Mouse (Mus musculus) kidney, postnatal 36 days (tissue): ENCODE results near the gene Rps6ka2.
"Not testable (repeated sequence)": the region's sequence is repeated elsewhere in the genome, so short reads cannot be mapped to it uniquely, and the experiment has no call there.

Experiments used
- DNase-seq, 2 experiments: peaks; one replicate each; pipeline ENCODE4 v3.0.0; 2021 to 2022; ENCODE audit warnings: mixed read lengths in 2 of 2

Gene Rps6ka2

DNA sequence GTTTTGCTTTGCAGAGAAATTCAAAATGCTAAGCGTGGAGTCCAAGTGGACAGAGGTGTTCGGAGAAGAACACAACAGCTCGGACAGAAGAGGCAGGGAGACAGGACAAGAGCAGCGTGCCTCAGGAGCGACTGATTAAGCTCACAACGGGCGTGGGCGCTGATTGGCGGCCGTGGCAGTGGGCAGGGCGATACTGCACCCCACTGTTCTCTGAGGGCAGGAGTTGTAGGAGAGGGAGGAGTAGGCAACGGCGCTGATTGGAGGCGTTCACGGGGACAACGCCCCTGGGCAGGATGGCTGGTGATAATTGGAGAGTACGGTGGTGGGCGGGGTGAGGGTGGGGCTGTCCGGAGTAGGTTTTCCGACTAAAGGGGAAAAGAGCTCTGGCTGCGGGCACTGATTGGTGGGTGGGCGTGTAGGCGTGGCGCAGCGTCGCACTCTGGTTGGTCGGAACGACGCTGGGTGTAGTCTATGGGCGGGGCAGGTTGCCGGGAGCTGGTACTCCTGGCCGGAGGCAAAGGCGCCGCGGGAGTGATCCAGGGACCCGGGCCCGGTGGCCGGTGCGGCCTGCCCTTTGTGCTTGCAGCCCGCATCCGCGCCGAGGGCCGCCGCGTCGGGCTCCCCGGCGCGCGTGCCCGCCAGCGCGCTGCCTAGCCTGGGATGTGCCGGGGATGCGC lies at the start of gene Rps6ka2:
Gene Rps6ka2 (plus strand): TSS at position 489 of the 677 bp plus-strand sequence.
- DNase-seq = peak; percentile 97 to 98

DNA sequence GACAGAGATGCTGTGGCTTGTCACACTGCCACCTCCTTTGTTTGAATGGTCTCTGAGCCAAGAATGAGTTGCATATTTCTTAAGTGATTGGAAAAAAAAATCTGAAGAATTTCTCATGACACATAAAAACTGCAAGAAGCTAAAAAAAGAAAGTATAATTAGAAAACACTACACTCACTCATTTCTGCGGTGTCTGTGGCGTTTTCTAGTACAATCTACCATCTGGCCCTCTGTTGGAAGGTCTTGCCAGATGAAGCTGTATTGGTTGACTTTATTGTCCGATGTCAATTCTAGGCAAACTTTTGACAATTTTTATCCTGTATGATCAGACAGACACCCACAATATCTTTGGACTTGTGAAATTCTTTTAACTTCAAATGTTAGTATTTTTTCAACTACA lies 49.1 kb upstream of the Rps6ka2 start:
- not testable (repeated sequence) for DNase-seq

DNA sequence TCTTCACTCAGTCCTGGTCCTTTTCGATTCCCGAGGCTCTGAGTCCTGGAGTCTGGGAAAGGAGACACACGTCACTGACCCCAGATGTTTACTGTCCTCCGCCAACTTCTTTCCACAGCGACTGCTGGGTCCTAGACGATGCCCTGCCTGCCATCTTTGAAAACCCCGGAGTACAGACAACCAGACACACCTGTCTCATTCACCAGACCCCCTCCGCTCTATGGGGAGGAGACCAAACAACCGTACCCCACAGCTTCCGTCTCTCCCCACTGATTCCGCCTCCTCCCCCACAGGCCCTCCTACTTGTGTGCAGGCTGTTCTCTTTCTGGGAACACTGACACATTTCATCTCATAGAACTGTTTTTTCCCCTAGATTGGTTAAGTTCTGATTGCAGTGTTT lies 47.4 kb upstream of the Rps6ka2 start:
- DNase-seq = not testable (repeated sequence)

DNA sequence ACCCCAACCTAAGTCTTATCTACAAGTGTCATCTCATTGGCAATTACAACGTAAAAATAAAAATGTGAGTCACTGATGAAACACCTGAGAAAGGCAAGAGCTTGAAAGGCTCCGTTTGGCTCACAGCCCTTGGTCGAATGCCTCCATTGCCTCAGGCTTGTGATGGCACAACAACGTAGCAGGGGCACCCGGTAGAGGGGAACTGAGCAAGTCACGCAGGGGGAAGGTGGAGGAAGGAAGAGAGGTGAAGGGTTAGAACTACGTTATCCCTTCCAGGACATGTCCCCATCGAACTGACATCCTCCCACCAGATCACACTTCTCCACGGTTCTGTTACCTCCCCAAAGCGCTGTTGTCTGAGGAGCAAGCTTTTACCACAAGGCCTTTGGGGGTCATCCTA lies 43.4 kb upstream of the Rps6ka2 start:
- DNase-seq = not testable (repeated sequence)

DNA sequence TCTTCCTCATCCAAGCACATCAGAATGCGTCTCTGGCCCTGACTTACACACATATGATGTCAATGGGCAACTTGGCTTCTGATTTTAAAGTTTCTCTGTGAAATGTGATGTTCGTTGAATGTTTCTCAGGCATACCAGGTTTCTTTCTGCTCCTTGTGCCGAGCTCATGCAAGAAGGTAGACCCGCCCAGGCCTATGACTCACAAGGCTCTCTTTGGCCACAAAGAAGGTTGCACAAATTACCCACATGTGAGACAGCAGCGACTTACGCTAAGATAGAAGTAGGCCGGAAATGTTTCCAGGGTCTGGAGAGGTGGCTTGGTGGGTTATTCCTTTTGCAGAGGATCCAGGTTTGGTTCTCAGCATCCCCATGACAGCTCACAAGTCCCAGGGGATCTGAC lies 35.9 kb upstream of the Rps6ka2 start:
- DNase-seq = not testable (repeated sequence)

DNA sequence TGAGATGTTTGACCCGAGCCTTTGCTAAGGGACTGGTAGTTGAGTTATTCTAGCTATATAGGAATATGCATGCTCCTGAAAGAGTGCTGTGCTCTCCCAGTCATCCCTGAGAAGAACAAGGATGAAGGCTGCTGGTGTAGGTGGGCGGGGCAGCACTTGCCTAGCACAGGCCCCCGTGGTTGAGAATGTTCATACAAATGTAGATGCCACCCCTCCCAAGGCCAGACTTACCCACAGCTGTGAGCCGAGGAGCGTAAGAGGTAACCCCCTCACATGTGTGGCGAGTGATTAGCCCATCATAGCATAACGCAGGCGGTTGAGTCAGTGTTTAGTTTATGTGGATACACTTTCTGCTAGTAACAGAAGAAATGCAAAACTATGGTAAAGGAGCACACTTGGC lies 34.6 kb upstream of the Rps6ka2 start:
- not testable (repeated sequence) for DNase-seq

DNA sequence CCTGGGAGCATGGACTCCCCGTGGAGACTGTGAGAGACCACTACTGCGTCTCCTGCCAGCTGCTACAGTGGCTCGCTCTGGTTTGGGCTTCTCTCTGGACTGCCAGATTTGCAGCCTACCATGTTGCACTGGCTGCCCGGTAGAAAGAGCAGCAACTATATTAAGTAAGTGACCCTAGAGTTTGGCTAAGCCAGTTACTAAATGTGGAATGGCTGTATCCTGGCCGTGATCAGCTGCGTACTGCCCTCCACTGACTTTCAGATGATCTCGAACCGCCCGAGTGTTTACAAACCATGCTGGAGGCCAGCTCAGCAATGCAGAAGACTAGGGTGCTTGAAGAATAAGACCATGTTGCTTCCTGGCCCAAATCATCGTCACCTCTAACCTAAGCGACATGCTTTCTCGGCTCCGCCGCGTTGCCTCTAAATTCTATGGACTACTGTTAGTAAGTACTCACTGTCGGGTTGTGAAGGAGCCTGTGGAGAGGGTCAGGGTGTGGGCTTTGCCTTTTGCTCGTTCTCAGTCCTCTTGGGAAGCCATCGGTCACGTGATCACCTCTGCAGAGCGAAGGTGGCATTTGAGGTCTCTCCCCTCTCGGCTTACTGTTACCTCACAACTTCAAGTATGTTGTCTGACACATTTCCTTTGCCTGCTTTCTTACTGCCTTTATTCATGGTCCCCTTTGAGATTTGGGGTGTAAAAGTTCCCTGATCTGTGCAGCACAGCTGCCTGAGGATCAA lies 31.6 kb upstream of the Rps6ka2 start:
- DNase-seq = no peak

DNA sequence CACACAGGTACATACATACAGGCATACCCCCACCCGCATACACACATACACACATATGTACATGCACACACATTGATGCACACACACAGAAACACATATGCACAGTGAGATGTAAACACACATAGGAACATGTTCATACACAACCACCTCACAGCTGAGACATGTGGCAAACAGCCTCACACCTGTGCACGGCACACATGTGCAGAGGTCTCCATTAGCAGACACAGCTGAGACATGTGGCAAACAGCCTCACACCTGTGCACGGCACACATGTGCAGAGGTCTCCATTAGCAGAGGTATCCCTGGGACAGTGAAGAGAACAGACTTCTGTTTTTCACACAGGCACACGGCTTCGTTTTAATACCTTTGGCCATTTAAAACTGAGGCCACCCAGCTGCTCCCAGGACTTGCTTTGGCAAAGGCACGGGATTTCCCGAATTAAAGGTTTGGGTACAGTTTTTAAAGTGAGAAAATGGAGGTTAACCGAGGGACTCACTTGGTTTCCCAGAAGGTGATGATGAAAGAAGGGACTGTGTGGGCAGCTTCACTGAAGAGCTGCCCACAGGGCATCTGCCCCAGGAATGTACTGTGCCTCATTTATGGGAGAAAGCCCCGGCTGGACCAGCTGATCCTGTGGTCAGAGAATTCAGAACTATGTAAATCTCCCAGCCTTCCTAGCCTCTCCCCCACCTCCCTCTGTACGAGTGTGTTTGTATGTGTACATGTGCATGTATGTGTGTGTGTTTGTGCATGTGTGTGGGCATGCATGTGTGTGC lies 29.3 kb upstream of the Rps6ka2 start:
- no peak for DNase-seq

DNA sequence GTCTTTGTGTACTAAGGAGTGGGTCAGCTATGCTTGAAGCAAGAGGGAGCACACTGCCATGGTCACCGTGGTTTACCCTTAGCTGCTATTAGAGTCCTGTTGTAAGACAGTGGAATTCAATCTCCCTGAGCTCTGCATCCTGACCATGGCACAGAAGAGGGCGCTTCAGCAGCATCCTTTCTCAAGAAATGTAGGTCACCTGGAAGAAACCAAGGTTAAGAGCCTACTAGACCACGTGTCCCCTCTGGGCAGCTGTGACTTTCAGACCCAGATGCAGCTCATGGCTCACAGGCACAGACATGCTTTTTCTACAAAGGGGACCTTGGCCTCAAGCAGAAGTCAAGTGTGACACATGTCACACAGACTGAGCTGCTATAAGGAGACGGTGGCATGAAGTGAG lies 27.5 kb upstream of the Rps6ka2 start:
- peak in 1 of 2 experiments; percentile 38 for DNase-seq

DNA sequence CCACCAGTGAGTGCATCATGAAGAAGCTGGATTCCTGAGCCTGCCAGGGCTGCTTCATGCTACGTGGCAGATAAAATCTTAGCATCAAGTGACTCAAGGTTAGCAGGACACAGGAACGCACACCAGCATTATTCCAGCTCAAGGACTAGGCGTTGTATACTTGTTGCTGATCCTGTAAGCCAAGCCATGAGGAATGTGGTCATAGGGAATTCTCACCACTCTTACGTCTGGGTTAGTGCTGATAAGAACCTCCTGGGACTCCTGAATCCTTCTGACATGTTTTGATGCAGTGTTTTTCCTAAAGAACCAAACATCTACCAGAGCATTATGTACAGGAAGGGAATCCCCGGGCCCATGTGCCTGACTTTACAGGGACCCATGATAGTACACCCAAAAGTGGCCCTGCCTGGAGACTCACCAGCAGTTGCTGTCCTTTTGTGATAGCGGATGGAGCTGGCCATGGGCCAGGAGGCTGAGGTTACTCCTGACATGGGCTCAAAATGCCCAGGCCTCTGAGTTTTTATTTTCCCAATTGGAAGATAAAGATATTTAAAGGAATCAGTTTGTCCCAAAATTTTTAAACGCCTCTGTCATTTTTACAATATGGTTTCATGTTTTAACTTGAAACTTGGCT lies 25.9 kb upstream of the Rps6ka2 start:
- peak in 1 of 2 experiments; percentile 20 for DNase-seq

DNA sequence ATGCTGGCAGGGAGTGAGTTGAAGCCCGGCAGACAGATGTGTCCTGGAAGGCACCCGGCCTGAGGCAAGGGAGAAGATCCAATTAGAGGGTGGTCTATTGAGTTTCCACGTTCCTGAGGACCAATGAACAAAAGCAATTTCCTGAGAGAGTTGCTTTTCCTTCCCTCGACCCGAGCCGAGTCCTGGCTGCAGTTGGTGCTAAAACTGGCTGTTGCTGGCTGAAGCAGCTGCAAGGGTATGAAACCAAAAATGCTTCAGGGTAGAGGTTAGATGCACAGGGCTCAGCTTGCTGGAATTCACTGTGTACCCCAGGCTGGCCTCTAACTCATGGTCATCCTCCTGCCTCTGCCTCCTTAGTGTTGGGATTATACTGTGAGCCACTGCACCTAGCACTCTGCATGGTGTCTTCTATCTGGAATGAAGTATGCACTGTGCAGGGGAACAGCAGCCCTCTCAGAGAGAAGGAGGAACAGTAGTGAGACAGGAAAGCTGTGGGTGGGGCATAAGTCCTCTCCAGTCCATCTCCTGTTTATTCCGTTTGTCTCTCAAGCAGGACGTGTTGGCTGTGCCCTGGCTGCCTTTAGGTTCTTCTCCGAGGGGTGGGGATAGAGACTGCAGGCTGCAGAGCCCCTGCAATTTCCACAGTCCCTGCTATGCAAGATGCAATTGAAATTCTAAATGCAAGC lies 24.4 kb upstream of the Rps6ka2 start:
- no peak for DNase-seq

DNA sequence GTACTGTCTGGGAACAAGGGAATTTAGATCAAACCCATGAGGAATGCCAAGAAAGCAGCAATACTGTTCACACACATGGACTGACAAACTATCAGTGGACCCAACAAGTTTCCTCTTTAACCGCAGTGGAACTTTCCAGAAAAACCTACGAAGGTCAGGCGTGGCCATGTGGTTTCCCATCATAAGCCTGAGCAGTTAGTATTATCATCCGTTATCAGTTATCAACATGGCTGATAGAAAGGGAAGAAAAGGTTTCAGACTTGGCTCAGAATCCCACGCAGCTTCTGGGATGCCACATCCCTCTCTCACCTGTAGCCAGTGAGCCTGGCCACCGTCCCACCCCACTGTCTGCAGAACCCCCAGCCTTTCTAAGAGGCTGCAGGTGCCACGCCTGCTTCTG lies 23.4 kb upstream of the Rps6ka2 start:
- DNase-seq = no peak

DNA sequence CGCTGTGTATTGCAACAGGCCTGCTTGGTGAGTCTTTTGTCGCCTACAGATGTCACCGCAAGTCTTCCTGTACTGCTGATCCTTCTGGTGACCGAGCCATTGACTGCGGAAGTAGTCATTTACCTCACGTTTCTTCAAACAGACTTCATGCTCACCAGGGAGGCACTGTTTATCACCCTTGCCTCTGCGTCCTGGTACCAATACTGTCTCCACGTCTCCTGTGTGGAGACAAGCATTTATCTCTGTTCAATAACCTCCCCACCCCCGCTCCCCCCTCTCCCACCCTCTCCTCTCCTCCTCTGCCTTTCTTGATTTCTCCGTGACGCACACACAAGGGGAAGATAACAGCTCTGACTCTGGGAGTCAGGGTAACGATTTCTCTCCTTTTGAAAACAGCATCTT lies 22.0 kb upstream of the Rps6ka2 start:
- no peak for DNase-seq

DNA sequence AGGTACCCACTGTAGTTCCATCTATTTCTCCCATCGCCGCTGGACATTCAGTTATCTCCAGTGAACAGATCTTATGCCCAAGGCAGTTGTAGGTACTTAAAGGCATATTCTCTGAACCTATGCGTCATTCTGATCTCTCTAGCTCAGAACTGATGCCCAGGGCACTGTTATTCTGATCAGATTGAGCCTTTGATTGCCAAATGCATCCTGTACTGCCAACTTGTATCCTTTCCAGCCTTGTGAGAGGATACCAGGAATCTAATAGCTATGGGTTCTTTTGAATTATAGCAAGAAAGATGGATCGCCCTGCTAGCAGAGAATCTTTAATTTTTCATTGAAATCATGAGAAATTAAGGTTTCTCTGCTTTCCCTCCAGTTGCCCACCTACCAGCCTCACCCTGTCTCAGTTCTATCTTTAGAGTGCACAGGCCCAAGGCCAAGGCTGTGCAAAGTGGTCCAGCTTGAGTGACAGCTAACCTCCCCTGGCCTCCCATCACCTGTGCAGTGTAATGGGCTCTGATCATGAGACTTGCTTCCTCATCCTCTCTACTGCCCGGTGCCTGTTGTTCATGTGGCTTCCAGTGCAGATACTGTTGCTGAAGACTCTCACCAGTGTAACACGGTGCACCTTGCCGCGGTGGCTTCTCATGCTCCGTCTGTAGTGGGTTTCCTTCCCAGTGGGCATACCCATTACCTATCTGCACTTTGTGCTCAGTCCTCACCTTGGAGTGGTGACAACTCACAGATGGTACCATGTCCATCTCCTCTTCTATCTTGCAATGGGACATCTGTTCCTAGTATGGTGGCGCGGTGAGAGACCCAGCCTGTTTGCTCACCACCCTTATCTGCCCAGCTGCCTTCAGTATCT lies 20.4 kb upstream of the Rps6ka2 start:
- no peak for DNase-seq

DNA sequence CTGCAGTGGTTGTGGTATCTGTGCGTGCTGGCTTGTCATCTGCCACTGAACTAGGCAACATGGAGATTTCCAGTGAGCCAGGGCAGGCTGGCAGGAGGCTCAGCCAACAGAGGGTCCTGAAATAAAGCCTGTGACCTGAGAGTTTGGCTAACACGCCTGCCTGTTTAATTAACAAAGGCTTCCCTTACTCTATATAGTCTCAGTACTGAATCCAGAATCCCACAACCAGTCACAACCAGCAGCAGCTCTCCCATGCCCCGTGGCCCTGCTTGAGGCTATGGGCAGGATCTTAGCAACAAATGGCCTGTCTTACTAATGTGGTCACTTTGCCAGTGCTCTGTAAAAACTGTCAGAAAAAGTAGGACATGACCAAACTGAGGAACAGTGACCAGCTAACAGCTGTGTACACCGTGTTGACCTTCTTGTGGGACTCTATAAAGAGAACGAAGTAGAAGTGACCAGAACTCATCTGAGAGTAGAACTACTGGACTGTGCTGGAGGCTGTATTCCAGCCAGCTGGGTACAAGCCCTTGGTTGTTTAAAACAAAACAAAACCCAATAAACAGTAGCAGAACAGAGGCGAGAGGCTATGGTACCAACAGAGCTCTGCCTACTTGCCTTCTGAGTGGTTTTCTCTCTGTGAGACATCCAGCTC lies 18.3 kb upstream of the Rps6ka2 start:
- no peak for DNase-seq

DNA sequence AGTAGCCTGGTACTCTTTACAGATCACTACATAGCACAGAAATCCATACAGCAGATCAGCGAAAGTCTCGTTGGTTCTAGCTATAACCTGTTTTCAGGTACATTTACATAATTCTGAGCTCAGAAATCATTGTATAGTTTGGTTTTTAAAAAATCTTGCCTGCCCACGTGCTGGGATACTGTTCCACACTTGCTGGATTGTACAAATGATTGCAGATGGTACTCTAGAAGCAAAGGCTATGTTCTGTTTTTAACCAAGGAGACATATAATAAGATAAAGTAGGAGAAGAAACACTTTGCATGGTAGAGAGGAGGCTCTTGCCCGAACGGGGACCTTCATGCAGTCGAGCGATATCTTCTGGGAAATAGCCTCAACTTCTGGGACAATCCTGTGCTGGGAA lies 17.3 kb upstream of the Rps6ka2 start:
- no peak for DNase-seq

DNA sequence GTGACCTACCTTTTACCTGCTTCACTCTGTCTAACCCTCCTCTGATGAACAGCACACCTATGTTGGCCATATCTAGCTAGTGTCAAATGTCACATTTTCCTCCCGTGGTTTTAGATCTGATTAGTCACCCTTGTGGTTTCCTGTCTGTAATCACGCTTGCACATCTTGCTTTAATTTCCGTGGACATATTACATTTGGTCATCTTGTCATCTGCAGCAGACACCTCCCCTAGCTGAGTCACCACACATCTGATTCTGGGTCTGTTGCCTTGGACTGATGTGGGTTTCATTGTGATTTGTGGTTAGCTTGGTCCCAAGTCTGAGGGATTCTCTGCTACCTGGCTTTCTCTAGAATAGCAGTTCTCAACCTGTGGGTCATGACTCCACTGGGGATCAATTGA lies 6.0 kb upstream of the Rps6ka2 start:
- DNase-seq = no peak

DNA sequence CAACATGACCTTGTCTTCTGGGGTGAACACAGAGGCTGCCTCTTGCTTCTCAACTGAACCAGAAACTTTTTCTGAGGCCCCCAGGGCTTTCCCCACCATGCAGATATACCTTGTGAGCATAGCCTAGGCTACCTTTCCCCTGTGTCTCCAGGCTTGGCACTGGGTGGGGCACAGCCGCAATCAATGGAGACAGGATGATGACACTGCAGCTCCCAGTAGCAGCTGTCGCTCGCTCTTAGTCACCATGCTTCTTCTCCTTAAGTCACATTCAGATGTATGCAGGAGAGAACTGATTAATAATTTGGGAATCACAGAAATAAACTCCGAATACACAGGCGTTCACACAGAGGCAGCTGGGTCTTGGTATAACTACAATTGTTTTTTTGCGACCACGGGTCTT lies 4.4 kb upstream of the Rps6ka2 start:
- DNase-seq = no peak

DNA sequence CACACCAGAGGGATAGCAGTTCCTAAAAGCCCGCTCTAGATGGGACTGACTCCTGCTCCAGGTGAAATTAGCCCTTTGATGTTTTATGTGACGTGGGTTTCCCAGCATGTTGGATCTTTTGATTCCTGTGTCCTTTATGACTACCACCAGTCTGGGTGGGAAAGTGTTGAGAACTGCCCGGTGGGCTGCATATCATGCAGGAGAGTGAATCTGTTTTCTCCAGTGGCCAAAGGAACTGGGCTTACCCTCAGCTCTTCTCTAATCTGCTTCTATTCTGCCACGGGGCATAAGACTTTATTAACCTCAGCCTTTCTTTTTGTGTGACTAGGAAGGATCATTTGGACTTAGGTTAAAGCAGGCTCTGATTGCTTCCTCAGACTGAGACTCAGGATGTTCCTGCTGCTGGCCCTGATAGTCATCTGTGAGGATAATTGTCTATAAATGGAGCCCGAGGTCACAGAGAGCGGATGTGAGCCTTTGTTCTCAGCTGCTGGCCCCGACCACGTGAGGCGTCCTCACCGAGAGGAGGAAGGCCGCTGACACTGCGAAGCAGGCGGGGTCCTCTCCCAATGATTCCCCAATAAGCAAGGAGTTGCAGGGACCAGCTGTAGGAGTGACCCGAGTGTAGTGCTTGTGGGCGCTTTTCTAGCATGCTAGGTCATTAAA lies 821 bp upstream of the Rps6ka2 start:
- DNase-seq = peak; percentile 83 to 88
